Mouse (Mus musculus) bone marrow macrophage, adult 2 months (primary cell): ENCODE measurements around the gene Cntnap5c.
"Not testable (repeated sequence)": the region's sequence is repeated elsewhere in the genome, so short reads cannot be mapped to it uniquely, and the experiment has no call there.

ENCODE experiments used
- CTCF ChIP-seq: IDR thresholded peaks from 2 replicates; pipeline ENCODE4 v1.5.1; 2012; ENCODE audit warnings: low read depth, mild to moderate bottlenecking, low read length, moderate library complexity
- POLR2A ChIP-seq: IDR thresholded peaks from 2 replicates; pipeline ENCODE4 v1.6.1; 2012; ENCODE audit warnings: mild to moderate bottlenecking, low read depth, low read length, borderline replicate concordance

- not testable (repeated sequence) for TF ChIP-seq CTCF, POLR2A
Measured at GRCm38 (mm10) chr17:57855811-57856210, 86.4 kb downstream of the Cntnap5c start.
